Mouse (Mus musculus) C2C12 (cell line): ENCODE measurements around the gene Cxcl17.

Experiments used
- CTCF ChIP-seq: IDR thresholded peaks from one replicate; pipeline ENCODE4 v1.5.1; 2011; ENCODE audit not compliant: control insufficient read depth, insufficient read depth, insufficient read length
- MYOD1 ChIP-seq: IDR thresholded peaks from one replicate; pipeline ENCODE4 v1.6.1; 2011; ENCODE audit warnings: low read depth; ENCODE audit not compliant: control insufficient read depth, insufficient read length

GRCm38 (mm10) chr7:25427144-25427543, 14.5 kb upstream of the Cxcl17 start:
- TF ChIP-seq CTCF, result no peak
- no peak for TF ChIP-seq MYOD1
